Mouse (Mus musculus) olfactory bulb, adult 2 months (tissue): ENCODE results near the gene Hecw2.

ENCODE experiments used
- CTCF ChIP-seq: fragments of 200-500 bp; IDR thresholded peaks from 2 replicates; pipeline ENCODE4 v1.5.1; 2012; ENCODE audit warnings: low read depth, mild to moderate bottlenecking, low read length, moderate library complexity; ENCODE audit not compliant: insufficient read depth
- POLR2A ChIP-seq: fragments of 200-500 bp; IDR thresholded peaks from 2 replicates; pipeline ENCODE4 v1.6.1; 2012; ENCODE audit warnings: mild to moderate bottlenecking, low read depth, low read length, moderate library complexity; ENCODE audit not compliant: insufficient read depth

DNA sequence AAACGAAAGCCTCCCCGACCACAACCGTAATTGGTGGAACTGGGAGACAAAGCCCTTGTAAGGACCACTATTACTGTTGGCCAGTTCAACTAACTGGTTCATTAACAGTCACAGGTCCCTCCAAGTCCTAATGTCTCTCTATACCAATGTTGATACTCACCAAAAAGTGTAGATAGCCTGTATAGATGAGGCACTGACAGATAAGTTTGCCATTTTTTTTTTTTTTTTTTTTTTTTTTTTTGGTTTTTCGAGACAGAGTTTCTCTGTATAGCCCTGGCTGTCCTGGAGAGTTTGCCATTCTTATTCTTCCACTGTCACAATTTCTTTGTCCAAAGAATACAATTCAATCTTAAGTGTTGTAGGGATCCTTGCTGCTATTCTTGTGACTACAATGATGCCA lies 47.8 kb upstream of the Hecw2 start:
- TF ChIP-seq POLR2A (no peak), CTCF (no peak)
